Mouse (Mus musculus) ES-E14 (cell line): Measurements from ENCODE around the gene 4933406M09Rik. TPM values are rescaled to one million over a fixed set of nuclear protein-coding genes. Genes with fewer than 3 reads are reported as not detected.

ENCODE experiments used
- DNase-seq: peaks from one replicate; pipeline ENCODE4 v3.0.0-alpha.2; 2013; ENCODE audit warnings: low read depth, low spot score
- H3K27ac ChIP-seq: 2 replicates; pipeline ENCODE4 v1.5.1; 2012; ENCODE audit warnings: low read depth, mild to moderate bottlenecking, low read length, moderate library complexity, mixed read lengths; ENCODE audit not compliant: poor library complexity, insufficient read depth, severe bottlenecking
- H3K36me3 ChIP-seq: 2 replicates; pipeline ENCODE4 v1.6.1; 2012; ENCODE audit warnings: mild to moderate bottlenecking, low read length, moderate library complexity, mixed read lengths; ENCODE audit not compliant: control insufficient read depth, poor library complexity, insufficient read depth, severe bottlenecking
- H3K4me1 ChIP-seq, 2 experiments: fragments of 150-350 bp in 1 of 2; sonication (generic) in 1 of 2; 2 replicates each; pipeline ENCODE4 v1.6.1; 2012; ENCODE audit warnings: low read length in 2 of 2, mild to moderate bottlenecking in 1 of 2, mixed read lengths in 1 of 2; ENCODE audit not compliant: control insufficient read depth in 2 of 2, insufficient read depth in 2 of 2, poor library complexity in 1 of 2
- H3K4me3 ChIP-seq, 2 experiments: fragments of 150-350 bp in 1 of 2; sonication (generic) in 1 of 2; 2 replicates each; pipeline ENCODE4 v1.5.1; 2012; ENCODE audit warnings: low read length in 2 of 2, low read depth in 1 of 2, mild to moderate bottlenecking in 1 of 2, mixed read lengths in 1 of 2; ENCODE audit not compliant: insufficient read depth in 1 of 2, poor library complexity in 1 of 2, severe bottlenecking in 1 of 2
- H3K9ac ChIP-seq: 2 replicates; pipeline ENCODE4 v1.6.1; 2012; ENCODE audit warnings: low read depth, mild to moderate bottlenecking, low read length, mixed read lengths; ENCODE audit not compliant: poor library complexity, insufficient read depth, severe bottlenecking
- H3K9me3 ChIP-seq: fragments of 150-350 bp; sonication (generic); 2 replicates; pipeline ENCODE4 v1.6.1; 2012; ENCODE audit warnings: low read depth, mild to moderate bottlenecking, low read length; ENCODE audit not compliant: control insufficient read depth, insufficient read depth
- CHD2 ChIP-seq: IDR thresholded peaks from 2 replicates; pipeline ENCODE4 v1.6.1; 2014; ENCODE audit warnings: mild to moderate bottlenecking, low read depth, low read length, inconsistent platforms
- HCFC1 ChIP-seq: IDR thresholded peaks from 2 replicates; pipeline ENCODE4 v1.6.1; 2012; ENCODE audit warnings: low read length, inconsistent platforms, borderline replicate concordance; ENCODE audit not compliant: insufficient read depth
- MAFK ChIP-seq: IDR thresholded peaks from 2 replicates; pipeline ENCODE4 v1.6.1; 2014; ENCODE audit warnings: mild to moderate bottlenecking, low read depth, low read length, inconsistent platforms; ENCODE audit not compliant: insufficient read depth
- ZC3H11A ChIP-seq: IDR thresholded peaks from 2 replicates; pipeline ENCODE4 v1.6.1; 2012; ENCODE audit warnings: low read depth, mild to moderate bottlenecking, inconsistent platforms, low read length, borderline replicate concordance
- ZNF384 ChIP-seq: IDR thresholded peaks from 2 replicates; pipeline ENCODE4 v1.6.1; 2012; ENCODE audit warnings: low read depth, low read length, inconsistent platforms
- in situ Hi-C, 2 experiments: fragments of 600-800 bp; cut with MboI; formaldehyde crosslinking; loops; one replicate each; pipeline ENCODE4 v1.15.1; 2025; ENCODE audit warnings: low sequenced_read_pairs in 2 of 2, inconsistent platforms in 1 of 2; ENCODE audit not compliant: unreplicated experiment in 2 of 2
- total RNA-seq: library from RNA; depleted of rRNA; stranded (reverse); fragments of 300-350 nt; gene quantifications from 2 replicates; pipeline ENCODE4 v1.2.3, GENCODE M21; 2012

4933406M09Rik gene
- total RNA-seq, 1 experiment, result 0.22 TPM

DNA sequence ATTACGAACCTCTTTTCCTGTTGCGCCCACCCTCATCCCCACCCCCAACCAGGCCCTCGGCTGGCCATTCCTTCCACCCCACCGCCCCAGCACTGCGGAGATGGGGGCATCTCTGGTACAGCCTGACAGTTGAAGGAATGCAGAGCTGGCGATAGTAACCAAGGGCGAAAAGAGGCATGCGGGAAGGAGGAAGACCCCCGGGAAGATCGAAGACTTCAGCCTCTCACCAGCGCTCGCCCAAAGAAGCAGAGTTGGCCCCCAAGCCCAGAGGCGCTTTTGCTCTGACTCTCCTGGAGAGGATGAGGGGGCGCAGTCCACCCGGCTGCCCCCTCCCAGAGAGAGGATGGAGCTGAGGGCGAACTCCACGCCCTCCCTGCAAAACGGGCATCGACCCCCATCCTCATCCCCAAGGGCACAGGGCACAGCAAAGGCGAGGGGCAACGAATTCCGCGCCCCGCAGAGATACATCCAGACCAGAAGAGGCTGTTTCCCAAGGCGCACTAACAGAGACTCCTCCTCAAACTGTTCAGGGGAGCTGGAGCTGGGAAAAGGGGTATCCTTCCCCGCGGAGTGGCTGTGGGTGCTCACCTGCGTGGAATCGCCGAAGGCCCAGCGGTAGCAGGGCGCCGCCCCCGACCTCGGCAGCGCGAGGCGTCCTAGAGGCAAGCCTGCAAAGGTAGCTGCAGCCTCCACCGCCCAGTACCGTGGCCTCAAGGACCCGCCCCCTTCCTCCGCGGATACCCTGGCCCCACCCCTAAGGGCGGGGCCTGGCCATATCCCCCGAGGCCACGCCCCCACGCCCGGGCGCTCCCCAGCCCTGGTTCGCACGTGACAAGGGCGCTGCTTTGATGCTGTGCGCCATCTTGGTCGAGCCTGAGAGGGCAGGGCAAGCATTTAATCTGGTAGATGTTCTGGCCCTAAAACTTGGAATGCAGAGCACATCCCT lies 41.5 kb upstream of the 4933406M09Rik start:
- TF ChIP-seq MAFK (no peak), ZNF384 (no peak), ZC3H11A (no peak), HCFC1 (no peak)
- Histone ChIP-seq H3K4me3 (peak overlapping the region; percentile 70 to 76), H3K36me3 (peaks cover 4% of the 10 kb centered on the region), H3K9ac (peak overlapping the region; percentile 62), H3K9me3 (no peaks in the 10 kb centered on the region), H3K27ac (peak overlapping the region; percentile 52; the same call in 1 of the 2 replicates), H3K4me1 (peaks cover 0 to 5% of the 10 kb centered on the region in 2 experiments; a peak in 1 of 4 replicates)
- in situ Hi-C loops, result no loop called here
- peak; percentile 93 for DNase-seq

DNA sequence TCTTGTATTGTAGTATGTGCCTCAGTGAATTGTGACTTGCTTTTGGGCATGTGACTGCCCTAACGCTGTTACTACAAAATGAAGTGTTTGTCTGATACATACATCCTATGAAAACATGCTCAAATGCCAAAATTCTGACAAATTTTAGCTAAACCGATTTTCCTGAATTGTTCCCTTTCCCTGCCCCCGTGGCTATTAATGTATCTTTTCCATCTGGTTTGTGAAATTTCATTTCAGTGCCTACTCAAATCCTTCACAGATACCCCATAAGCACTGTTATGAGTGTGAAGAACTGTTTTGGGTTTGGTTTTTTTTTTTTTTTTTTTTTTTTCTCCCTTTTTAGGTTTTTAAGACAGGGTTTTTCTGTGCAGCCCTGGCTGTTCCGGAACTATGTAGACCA lies 40.7 kb upstream of the 4933406M09Rik start:
- Histone ChIP-seq H3K4me3 (peak overlapping the region in 1 of 2 experiments; percentile 49; a peak in 2 of 4 replicates), H3K9me3 (no peaks in the 10 kb centered on the region)
- TF ChIP-seq MAFK (no peak), ZNF384 (peak; percentile 64; the same call in 1 of the 2 replicates)

GRCm38 (mm10) chr1:134347791-134348190 lies 37.9 kb upstream of the 4933406M09Rik start:
- Histone ChIP-seq H3K9me3 (no peaks in the 10 kb centered on the region), H3K9ac (no peak overlapping the region), H3K36me3 (peaks cover 15% of the 10 kb centered on the region), H3K4me3 (no peak overlapping the region), H3K4me1 (peaks cover 0 to 5% of the 10 kb centered on the region in 2 experiments; a peak in 1 of 4 replicates), H3K27ac (no peak overlapping the region)
- TF ChIP-seq HCFC1 (no peak), ZC3H11A (no peak)
- in situ Hi-C loops, result no loop called here
- DNase-seq, result no peak

More for the DNA sequence above, 40.7 kb upstream of the 4933406M09Rik start:
- peaks cover 0 to 5% of the 10 kb centered on the region in 2 experiments; a peak in 1 of 4 replicates for H3K4me1 ChIP-seq
- in situ Hi-C loops, result no loop called here
- peaks cover 6% of the 10 kb centered on the region for H3K36me3 ChIP-seq
- peak overlapping the region; percentile 52; the same call in 1 of the 2 replicates for H3K27ac ChIP-seq
- DNase-seq, result no peak
- peak overlapping the region; percentile 53; the same call in 1 of the 2 replicates for H3K9ac ChIP-seq

DNA sequence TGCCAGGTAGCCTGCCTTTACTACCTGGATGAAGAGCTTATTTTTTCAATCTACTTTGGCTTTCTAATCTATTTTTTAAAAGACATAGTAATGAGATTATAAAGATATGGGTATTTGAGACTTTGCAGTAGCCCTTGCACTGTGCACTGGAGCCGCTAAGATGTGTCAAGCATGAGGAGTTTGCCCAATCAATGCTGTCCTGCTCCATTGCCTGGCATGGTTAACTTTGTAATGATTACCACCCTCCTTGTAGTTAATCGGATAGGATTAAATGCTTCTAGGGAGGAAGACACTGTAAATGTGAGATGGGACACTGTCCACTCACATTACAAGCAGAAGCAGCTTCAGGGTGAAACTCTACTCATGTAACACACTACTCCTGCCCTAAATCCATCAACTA lies 32.4 kb upstream of the 4933406M09Rik start:
- in situ Hi-C loops, result loop anchor here in 1 of 2 experiments (10.0 kb wide), 1 partner anchor 261 kb away; no protein-coding TSS in a partner anchor
- TF ChIP-seq MAFK, result no peak
- TF ChIP-seq CHD2, result no peak
- TF ChIP-seq HCFC1, result no peak
- no peak for TF ChIP-seq ZC3H11A
- no peak for TF ChIP-seq ZNF384
- H3K9ac ChIP-seq, result no peak overlapping the region
- no peak for DNase-seq
- H3K9me3 ChIP-seq, result no peaks in the 10 kb centered on the region
- H3K4me3 ChIP-seq, result no peak overlapping the region
- no peak overlapping the region for H3K27ac ChIP-seq
- peaks cover 34% of the 10 kb centered on the region for H3K36me3 ChIP-seq
- no peaks in the 10 kb centered on the region; a peak in 1 of 4 replicates for H3K4me1 ChIP-seq
